Mouse (Mus musculus) heart, embryonic 13.5 days (tissue): ENCODE measurements around the gene Foxn4. TPM values are rescaled to one million over a fixed set of nuclear protein-coding genes. Genes with fewer than 3 reads are reported as not detected.

Experiments
- ATAC-seq: fragments of 200-750 bp; cut with Nextera tagmentation; 2 replicates; pipeline ENCODE4 v1.8.0; 2017; ENCODE audit warnings: moderate TSS enrichment; ENCODE audit not compliant: insufficient number of reproducible peaks, low FRiP score, low TSS enrichment; ENCODE audit errors: extremely low read depth
- H3K27ac ChIP-seq: fragments of 300-500 bp; sonication (generic); replicated peaks from 2 replicates; pipeline ENCODE4 v1.5.1; 2015; ENCODE audit warnings: moderate library complexity, mild to moderate bottlenecking, inconsistent platforms
- H3K27me3 ChIP-seq: fragments of 300-500 bp; sonication (generic); replicated peaks from 2 replicates; pipeline ENCODE4 v1.6.1; 2015; ENCODE audit warnings: mild to moderate bottlenecking, inconsistent platforms
- H3K36me3 ChIP-seq: fragments of 300-500 bp; sonication (generic); 2 replicates; pipeline ENCODE4 v1.6.1; 2015; ENCODE audit warnings: mild to moderate bottlenecking, inconsistent platforms
- H3K4me1 ChIP-seq: fragments of 300-500 bp; sonication (generic); 2 replicates; pipeline ENCODE4 v1.6.1; 2015; ENCODE audit warnings: inconsistent platforms
- H3K4me2 ChIP-seq: fragments of 300-500 bp; sonication (generic); 2 replicates; pipeline ENCODE4 v1.6.1; 2015; ENCODE audit warnings: inconsistent platforms, mild to moderate bottlenecking, moderate library complexity
- H3K4me3 ChIP-seq: fragments of 300-500 bp; sonication (generic); 2 replicates; pipeline ENCODE4 v1.5.1; 2015; ENCODE audit warnings: moderate library complexity, mild to moderate bottlenecking, inconsistent platforms
- H3K9ac ChIP-seq: fragments of 300-500 bp; sonication (generic); 2 replicates; pipeline ENCODE4 v1.6.1; 2015; ENCODE audit warnings: inconsistent platforms, mild to moderate bottlenecking, moderate library complexity
- H3K9me3 ChIP-seq: fragments of 300-500 bp; sonication (generic); 2 replicates; pipeline ENCODE4 v1.6.1; 2016; ENCODE audit warnings: inconsistent platforms
- WGBS: fragments of 180-500 bp; shearing (Covaris S2); methylation state at CpG from one replicate; pipeline ENCODE4 v1.1.7; 2015; ENCODE audit warnings: mixed read lengths; 5-methylcytosine and 5-hydroxymethylcytosine counted together
- polyA plus RNA-seq: library from polyadenylated mRNA; unstranded; fragments of >200 nt; fragmentation: Nextera tagmentation; extraction: Ambion mirVana; gene quantifications from 2 replicates; pipeline ENCODE4 v1.2.1, GENCODE M21; 2015

Foxn4 gene
- polyA plus RNA-seq, 1 experiment from 2014 or later = not detected

DNA sequence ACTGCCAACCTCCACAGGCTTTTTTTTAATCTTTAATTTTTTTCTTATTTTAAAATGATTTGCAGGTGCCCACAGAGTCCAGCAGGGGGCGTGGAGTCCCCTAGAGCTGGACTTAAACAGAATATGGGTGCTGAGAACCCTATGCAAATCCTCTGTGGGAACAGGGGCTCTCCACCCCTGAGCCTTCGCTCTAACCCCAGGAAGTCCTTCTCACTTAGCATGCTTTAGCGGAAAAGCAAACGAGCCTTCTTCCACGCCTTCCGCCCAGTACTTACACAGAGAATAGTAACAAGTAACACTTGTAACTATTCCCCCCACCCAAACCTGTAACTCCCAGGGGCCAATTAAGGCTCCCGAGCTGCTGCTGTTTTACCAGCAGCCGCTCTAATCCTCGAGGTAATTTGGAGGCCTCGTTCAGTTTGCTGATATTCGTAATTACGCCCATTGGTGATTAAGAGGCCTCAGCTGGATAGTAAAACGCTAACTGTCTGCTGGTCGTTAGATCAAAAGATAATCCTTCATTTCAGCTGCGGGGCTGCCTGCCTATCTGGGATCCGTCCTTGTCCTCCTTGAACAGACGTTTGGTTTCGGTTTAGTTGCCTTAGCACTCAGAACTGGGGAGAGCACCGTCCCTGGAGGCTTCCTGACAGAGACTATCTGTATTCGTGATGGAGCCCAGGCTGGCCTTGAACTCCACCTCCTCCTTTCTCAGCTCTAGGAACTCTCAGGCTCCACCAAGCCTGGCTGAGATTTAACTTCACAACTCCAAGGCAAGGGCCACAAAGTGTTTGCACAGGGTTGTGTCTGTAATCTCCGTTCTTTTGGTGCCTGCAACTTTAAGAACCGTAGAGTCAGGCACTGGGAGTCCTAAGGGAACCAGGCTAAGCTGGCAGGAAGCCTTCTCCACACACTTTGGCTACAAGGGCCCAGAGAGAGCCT is 23.4 kb upstream of the Foxn4 start:
- Histone ChIP-seq H3K36me3 (no peaks in the 10 kb centered on the region), H3K4me3 (no peak overlapping the region), H3K9me3 (no peaks in the 10 kb centered on the region), H3K27me3 (peaks cover 31% of the 10 kb centered on the region), H3K9ac (no peak overlapping the region), H3K4me1 (peaks cover 5% of the 10 kb centered on the region), H3K4me2 (peak overlapping the region; percentile 36), H3K27ac (no peak overlapping the region)
- 19% methylated on average over 22 of the region's 22 CpGs for WGBS
- no peak for ATAC-seq

DNA sequence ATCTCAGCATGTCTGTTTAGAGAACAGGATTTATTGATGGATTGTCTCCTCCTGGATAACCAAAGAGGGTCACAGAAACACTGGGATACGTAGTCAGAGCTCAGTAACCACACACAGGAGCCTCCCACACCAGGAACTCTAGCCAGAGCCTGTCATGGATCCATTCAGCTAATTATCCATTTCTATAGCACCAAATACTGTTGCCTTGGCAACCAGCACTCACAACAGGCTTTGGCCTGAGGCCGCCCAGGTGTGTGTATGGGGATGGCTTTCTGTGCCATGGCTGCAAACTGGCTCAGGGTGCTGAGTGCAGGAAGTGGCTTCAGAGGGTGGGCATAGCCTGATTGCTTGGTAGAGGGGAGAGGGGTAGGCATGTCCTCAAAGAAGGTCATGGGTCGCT is 16.4 kb upstream of the Foxn4 start:
- no peak overlapping the region for H3K4me3 ChIP-seq
- H3K27ac ChIP-seq = no peak overlapping the region
- no peaks in the 10 kb centered on the region for H3K4me1 ChIP-seq
- peaks cover 53% of the 10 kb centered on the region for H3K27me3 ChIP-seq
- 69% methylated on average over 3 of the region's 3 CpGs for WGBS
- no peak overlapping the region for H3K4me2 ChIP-seq
- no peak overlapping the region for H3K9ac ChIP-seq
- no peak for ATAC-seq
- H3K36me3 ChIP-seq = no peaks in the 10 kb centered on the region
- H3K9me3 ChIP-seq = no peaks in the 10 kb centered on the region

DNA sequence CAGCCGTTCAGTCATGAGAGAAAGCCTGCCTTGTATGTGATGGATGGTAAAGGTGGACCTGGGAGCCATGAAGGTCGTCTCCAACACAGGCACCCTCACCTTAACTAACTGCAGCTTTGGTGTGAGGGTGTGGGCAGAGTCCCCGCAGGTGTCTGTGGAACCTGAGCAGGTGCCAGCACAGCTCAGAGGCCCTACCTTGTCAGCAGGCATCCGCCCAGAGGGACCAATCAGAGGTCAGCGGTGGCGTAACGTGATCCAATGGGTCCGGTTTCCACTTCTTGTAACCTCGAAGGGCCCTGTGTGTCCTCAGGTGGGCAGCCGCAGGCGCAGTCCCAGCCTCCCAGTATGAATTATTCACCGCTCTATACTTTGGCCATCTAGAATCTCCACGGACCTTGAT is 15.3 kb upstream of the Foxn4 start, which contains the start of gene Myo1h:
Gene Myo1h, plus strand, starts transcription at position 293 of the 400 bp plus-strand sequence.
- Histone ChIP-seq H3K9me3 (no peaks in the 10 kb centered on the region), H3K36me3 (no peaks in the 10 kb centered on the region), H3K9ac (no peak within 1 kb of the TSS), H3K4me1 (no peaks in the 10 kb centered on the region), H3K4me2 (no peak within 1 kb of the TSS), H3K27ac (no peak within 1 kb of the TSS), H3K4me3 (no peak within 1 kb of the TSS), H3K27me3 (peaks cover 52% of the 10 kb centered on the region)
- WGBS = 37% methylated on average over 13 of the region's 13 CpGs
- ATAC-seq = no peak

DNA sequence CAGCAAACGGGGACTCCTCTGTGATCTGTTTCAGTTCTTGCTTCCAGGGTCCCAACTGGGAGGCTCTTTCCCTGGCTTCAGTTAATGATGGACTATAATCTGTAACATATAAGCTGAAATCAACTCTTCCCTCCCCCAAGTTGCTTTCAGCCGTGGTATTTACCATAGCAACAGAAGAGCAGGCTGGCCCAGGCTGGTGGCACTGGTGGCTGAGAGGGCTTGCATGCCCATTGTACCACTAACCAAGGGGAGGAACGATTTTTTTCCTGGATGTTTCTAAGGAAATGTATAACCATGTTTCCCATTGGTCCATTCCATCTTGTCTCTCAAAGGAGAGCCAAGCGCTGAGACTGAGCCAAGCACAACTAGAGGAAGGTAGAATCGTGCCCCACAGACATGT is 14.8 kb upstream of the Foxn4 start:
- no peak for ATAC-seq
- Histone ChIP-seq H3K4me2 (no peak overlapping the region), H3K9ac (no peak overlapping the region), H3K27me3 (peaks cover 53% of the 10 kb centered on the region), H3K27ac (no peak overlapping the region), H3K9me3 (no peaks in the 10 kb centered on the region), H3K4me3 (no peak overlapping the region), H3K4me1 (no peaks in the 10 kb centered on the region), H3K36me3 (no peaks in the 10 kb centered on the region)
- 76% methylated on average over 5 of the region's 5 CpGs for WGBS

DNA sequence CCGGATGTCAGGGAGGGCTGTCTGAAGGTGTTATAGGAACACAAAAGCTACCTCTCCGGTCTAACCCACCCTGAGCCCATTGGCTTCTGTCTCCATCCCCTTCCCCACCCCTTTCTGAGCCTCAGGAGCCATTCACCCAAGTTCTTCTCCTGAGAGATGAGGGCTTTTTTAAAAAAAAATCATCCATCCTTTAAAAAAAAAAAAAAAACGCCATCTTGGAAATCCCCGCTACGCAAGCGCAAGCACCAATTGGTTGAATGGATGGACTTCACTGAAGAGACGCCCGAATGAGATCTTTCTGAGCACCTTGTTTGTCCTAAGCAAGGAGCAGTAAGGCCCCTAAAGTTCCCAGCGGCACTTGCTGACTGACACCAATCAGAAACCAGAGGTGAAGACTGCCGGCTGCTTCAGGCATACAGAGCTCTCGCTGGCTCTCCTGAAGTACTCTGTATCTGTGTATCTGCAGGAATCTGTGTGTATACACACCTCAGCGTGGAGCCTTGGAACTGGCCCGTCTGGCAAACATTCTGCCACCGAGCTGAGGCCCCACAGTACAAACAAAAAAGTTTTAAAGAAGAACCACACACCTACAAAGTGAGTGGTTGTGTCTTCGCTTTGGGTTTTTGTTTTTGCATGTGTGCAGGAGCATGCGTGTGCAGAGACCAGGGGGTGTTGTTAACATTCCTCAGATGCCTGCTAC is 13.4 kb upstream of the Foxn4 start:
- H3K27ac ChIP-seq = no peak overlapping the region
- no peaks in the 10 kb centered on the region for H3K9me3 ChIP-seq
- no peak overlapping the region for H3K4me2 ChIP-seq
- H3K36me3 ChIP-seq = no peaks in the 10 kb centered on the region
- H3K4me3 ChIP-seq = no peak overlapping the region
- WGBS = 71% methylated on average over 16 of the region's 16 CpGs
- peaks cover 61% of the 10 kb centered on the region for H3K27me3 ChIP-seq
- no peak overlapping the region for H3K9ac ChIP-seq
- H3K4me1 ChIP-seq = no peaks in the 10 kb centered on the region
- ATAC-seq = no peak

DNA sequence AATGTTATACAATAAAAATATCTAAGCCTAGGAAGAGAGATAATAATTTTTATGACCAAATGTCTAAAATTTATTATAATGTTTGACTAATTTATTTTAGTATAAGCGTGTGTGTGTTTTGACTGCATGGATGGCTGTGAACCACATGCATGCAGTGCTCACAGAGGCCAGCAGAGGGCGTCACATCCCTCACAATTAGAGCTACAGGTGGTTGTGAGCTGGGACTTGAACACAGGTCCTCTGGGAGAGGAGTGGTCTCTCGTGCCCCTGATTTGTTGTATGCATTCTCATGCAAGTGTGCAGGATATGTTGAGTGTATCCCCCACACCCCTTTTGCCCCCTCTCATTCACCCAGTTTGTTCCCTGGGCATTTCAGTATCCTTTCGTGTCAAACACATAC is 12.5 kb upstream of the Foxn4 start:
- WGBS = 62% methylated on average over 4 of the region's 4 CpGs
- no peak overlapping the region for H3K4me2 ChIP-seq
- peaks cover 62% of the 10 kb centered on the region for H3K27me3 ChIP-seq
- no peaks in the 10 kb centered on the region for H3K36me3 ChIP-seq
- no peaks in the 10 kb centered on the region for H3K4me1 ChIP-seq
- H3K4me3 ChIP-seq = no peak overlapping the region
- ATAC-seq = no peak
- H3K9ac ChIP-seq = no peak overlapping the region
- H3K27ac ChIP-seq = no peak overlapping the region
- no peaks in the 10 kb centered on the region for H3K9me3 ChIP-seq

DNA sequence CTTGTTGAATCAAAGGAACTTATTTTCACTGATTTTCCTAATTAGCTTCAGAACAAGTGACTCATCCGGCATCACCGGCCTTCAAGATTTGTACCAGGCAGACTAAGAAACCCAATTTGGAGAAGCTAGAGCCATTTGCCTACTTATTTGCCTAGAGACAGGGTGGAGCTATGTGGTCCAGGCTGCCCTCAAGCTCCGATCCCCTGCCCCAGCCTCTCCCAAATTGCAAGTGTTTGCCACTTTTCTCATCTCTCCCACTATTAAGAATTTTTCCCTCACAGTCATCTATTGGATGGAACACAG is 11.7 kb upstream of the Foxn4 start:
- ATAC-seq = no peak
- Histone ChIP-seq H3K4me1 (no peaks in the 10 kb centered on the region), H3K4me2 (no peak overlapping the region), H3K36me3 (no peaks in the 10 kb centered on the region), H3K27me3 (peaks cover 62% of the 10 kb centered on the region), H3K9ac (no peak overlapping the region), H3K27ac (no peak overlapping the region), H3K4me3 (no peak overlapping the region), H3K9me3 (no peaks in the 10 kb centered on the region)
- 77% methylated on average over 3 of the region's 3 CpGs for WGBS

DNA sequence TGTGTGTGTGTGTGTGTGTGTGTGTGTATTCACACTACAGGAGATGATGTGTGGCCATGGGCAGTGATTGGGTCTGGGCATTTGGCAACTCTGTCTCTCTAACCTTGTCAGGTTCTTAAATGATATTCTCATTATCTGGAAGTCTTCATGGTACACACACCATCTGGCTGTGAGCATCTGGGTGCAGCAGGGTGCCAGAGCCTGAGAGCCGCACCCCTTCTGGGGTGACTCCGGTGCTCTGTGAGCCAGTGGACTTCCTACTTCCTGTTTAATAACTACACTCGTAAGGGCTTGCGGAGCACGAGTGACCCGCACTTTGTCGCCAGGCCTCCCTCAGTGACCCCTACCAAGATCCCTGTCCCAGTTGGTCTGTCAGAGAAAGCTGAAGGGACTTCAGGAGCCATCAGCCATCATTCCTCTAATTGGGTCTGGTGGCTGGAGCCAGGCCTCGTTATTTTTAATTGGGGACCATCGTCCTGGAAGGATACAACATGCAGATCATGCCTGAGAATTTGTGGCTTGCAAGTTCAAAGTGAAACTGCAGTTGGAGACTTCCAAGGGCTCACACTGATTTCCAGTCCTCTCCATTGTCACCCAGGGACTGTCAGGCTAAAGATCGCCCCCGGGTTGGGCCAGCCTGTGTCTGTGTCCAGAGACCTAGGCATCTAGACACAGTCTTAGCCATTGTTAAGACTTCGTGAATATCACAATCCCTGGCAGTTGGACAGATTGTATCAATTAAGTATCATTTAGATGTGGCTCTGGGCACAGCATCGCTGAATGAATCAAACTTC is 11.2 kb upstream of the Foxn4 start:
- Histone ChIP-seq H3K4me1 (no peaks in the 10 kb centered on the region), H3K36me3 (no peaks in the 10 kb centered on the region), H3K27ac (no peak overlapping the region), H3K27me3 (peaks cover 61% of the 10 kb centered on the region), H3K9ac (no peak overlapping the region), H3K9me3 (no peaks in the 10 kb centered on the region), H3K4me2 (no peak overlapping the region), H3K4me3 (no peak overlapping the region)
- 76% methylated on average over 13 of the region's 13 CpGs for WGBS
- ATAC-seq = no peak

DNA sequence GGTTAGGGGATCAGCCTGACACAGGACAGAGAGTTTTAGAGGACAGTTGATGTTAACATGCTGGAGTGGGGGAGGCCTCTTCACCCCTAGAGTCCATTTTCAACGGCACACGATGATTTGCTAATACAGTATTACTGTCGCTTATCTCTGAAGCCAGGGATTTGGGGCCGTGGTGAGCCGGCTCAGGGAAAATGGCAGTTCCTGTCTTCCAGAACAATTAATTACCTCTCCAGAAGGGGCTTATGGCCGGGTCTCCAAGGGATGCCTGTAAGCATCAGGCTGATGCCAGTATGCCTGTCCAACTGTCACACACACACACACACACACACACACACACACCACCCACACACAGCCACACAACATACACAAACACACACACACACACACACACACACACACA is 8.7 kb upstream of the Foxn4 start:
- no peak overlapping the region for H3K27ac ChIP-seq
- peaks cover 61% of the 10 kb centered on the region for H3K27me3 ChIP-seq
- H3K4me3 ChIP-seq = no peak overlapping the region
- no peaks in the 10 kb centered on the region for H3K4me1 ChIP-seq
- no peaks in the 10 kb centered on the region for H3K9me3 ChIP-seq
- no peak for ATAC-seq
- no peak overlapping the region for H3K4me2 ChIP-seq
- no peaks in the 10 kb centered on the region for H3K36me3 ChIP-seq
- no peak overlapping the region for H3K9ac ChIP-seq
- WGBS = 30% methylated on average over 6 of the region's 6 CpGs

DNA sequence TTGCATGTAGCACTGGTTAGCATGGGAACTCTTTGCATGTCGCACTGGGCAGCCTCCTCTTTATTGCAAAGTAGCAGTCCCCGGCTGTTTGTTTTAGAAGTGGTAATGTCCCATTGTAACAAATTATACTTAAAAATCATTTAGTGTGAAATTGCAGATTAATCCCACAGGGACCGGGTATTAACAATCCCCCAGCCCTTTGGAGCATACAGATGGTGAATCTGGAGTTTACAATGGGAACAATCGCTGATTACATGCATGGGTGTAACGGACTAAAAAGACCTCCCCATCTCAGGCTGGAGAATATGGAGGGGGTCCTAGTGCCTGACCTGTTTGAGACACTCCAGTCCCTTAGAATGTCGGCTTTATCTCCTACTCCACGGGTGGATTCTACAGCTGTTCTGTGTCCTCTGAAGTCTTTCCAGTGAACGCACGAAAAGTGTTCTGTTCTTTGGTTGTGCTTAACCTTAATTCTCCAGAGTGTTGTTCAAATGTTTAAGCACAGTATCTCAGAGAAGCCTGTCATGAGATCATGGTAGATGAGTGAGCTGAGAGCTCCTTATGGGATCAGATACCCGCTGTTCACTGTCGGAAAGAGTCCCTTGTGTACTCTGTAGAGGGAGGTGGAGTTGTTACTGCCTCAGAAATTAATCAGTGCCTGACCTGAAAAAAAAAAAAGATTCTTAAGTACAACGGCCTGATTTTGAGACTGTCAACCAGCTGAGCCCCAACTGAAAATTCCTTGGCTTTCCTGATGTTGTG is 6.0 kb upstream of the Foxn4 start:
- H3K9me3 ChIP-seq = no peaks in the 10 kb centered on the region
- H3K36me3 ChIP-seq = no peaks in the 10 kb centered on the region
- no peak overlapping the region for H3K4me2 ChIP-seq
- 51% methylated on average over 12 of the region's 12 CpGs for WGBS
- no peaks in the 10 kb centered on the region for H3K4me1 ChIP-seq
- H3K27me3 ChIP-seq = peaks cover 84% of the 10 kb centered on the region
- H3K4me3 ChIP-seq = no peak overlapping the region
- no peak overlapping the region for H3K27ac ChIP-seq
- no peak overlapping the region for H3K9ac ChIP-seq
- no peak for ATAC-seq

DNA sequence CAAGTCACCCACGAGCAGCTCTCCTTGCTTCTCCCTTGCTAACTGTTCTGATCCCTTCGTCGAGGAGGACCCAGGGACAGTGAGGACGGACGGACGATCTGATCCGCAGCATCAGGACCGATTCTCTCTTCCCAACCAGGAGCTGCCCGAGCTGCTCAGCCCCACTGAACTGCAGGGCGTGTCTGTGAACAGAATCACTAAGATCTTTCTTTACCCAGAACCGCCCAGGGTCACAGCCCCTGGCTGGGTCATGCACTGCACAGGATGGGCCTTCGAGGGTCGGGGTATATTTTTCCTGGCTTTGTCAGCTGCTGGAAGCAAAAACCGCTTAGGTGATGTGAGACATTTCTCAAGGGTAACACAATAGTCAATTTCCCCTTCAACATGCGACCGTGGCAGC is 2.4 kb upstream of the Foxn4 start:
- peaks cover 99% of the 10 kb centered on the region for H3K27me3 ChIP-seq
- H3K9ac ChIP-seq = no peak overlapping the region
- H3K4me3 ChIP-seq = no peak overlapping the region
- no peak for ATAC-seq
- H3K9me3 ChIP-seq = no peaks in the 10 kb centered on the region
- H3K27ac ChIP-seq = no peak overlapping the region
- H3K36me3 ChIP-seq = no peaks in the 10 kb centered on the region
- peaks cover 14% of the 10 kb centered on the region for H3K4me1 ChIP-seq
- H3K4me2 ChIP-seq = no peak overlapping the region
- 46% methylated on average over 16 of the region's 16 CpGs for WGBS
